Mouse (Mus musculus): ENCODE measurements at regions not wholly inside any gene's neighbourhood (a gene's known extent, or its start where the extent isn't known, plus 50 kb on each side); places are given as distances from the start of the nearest gene placed in this dataset.

DNA sequence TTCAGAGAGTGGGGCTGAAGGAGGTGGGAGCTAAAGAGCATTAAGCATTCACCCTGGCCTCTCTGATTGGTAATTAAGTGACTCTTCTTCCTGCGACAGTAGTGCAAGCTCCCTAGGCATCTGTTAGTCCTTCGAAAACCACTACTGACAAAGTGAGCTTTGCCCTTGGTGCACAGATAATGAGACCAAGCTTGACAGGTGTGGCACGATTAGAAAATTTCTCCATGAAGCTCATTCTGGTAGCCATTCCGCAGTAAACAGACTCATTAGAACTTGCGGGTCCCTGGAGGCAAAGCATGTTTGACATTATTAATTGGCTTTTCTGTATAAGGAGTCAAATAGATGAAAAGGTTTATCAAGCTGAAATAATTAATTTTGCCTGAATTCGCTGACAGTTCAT lies 285.8 kb downstream of the Insig2 start:
- TF ChIP-seq CTCF (IDR thresholded peaks at IDR 0.05; ENCODE audit: low read depth) (no peak), EP300 (optimal IDR thresholded peaks at IDR 0.05) (no peak)

All from stomach, postnatal 0 days (tissue).